Mouse (Mus musculus) adrenal gland, postnatal 25 days (tissue): ENCODE data around the gene Cacna2d4. TPM values are rescaled to one million over a fixed set of nuclear protein-coding genes. Genes with fewer than 3 reads are reported as not detected.
"Not testable (repeated sequence)": the region's sequence is repeated elsewhere in the genome, so short reads cannot be mapped to it uniquely, and the experiment has no call there.

Experiments
- DNase-seq: peaks from one replicate; pipeline ENCODE4 v3.0.0; 2021; ENCODE audit warnings: mixed read lengths
- total RNA-seq: library from RNA; stranded (reverse); gene quantifications from 2 replicates; pipeline ENCODE4 v1.2.3, GENCODE M21; 2021

The Cacna2d4 gene
- total RNA-seq, 1 experiment from 2014 or later = not detected

DNA sequence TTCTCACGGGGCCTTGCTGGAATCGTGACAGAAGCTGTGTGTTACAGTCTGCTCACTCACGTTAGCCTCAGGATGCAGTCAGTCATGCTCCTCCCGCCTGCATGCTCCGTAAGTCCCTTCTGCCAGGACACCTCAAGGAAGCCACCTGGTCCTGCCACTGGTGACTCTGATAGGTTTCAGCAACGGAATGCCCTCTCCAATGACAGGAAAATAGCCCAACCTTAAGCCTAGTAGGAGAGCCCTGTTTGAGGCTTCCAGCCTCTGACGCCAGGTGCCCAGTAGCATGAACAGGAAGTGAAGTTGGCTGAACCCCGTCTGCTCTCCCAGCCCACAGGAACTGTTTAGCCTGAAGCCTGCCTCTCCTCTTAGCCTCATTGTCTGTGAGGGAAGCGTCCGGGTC lies 109.9 kb downstream of the Cacna2d4 start:
- no peak for DNase-seq

DNA sequence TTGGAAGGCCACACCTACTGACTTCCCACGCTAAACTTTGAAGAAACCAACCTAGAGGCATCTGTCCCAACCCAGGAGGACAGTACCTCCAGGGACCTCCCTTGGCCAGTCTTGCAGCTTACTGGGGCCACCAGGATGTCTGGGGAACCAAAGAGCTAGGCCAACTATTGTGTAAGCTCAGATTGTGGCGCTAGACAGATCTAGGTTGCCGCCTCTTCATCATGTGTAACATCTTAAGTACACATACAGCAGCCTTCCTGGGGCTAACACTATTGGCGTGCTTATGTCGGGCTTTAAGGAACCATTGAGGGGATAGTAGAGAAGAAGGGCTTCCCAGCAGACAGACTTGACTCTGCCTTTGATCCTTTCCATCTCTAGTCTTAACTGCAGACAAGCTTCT lies 111.5 kb downstream of the Cacna2d4 start:
- no peak for DNase-seq

DNA sequence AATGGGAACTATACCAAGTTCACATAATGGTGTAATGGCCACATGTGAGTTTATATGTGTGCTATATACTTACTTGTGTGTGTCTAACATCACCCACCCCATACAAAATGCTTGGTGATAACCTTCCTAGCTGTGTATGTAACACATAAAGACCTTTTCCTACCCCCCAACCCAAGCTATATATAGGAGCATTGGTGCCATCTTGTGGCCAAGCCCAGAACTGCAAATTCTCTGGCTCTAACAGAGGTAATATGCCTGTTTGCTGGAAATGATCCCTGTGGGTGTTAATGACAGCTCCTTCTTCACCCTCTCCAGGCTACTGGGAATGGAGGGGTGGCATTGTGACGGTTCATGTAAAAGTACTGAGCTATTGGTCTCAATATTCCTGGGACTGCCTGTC lies 111.9 kb downstream of the Cacna2d4 start:
- peak; percentile 80 for DNase-seq

DNA sequence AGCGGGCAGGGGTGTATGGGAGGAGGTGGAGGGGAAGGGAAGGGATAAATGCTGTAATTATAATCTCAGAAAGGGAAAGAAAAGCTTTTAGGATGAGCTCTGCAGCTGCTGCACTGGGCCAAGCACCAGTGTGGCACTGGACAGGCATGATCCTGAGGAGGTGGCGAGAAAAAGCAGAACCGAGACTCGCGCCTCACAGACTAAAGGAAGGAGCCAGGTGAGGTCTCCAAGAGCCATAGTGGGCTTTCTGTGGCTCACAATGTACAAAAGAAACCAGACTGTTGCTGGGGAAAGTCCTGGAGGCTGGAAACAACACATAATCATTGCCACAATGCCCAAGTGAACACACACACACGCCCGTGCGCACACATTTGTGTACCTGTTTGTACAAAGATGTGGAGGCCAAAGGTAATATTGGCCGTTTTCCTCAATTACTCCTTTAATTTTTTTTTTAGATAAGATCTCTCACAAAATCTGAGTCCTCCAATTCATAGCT lies 114.4 kb downstream of the Cacna2d4 start:
- DNase-seq = no peak

DNA sequence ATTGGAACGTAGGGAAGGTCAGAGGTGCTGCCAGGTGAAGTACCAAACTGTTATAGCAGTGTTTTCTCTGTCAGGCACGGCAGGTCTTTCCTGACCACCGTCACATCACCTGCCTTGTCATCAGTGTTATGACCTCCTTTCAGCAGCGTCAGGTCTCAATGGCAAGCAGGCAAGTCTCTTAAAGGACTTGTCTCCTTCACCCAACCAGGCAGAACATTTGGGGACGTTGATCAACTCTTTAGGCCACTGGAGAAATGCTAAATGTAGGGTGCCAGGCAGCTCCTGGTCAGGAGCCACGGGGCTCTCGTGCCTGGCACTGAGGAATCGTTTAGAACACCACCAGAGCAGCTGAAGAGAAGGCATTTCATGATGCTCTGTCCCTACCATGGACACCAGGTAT lies 115.3 kb downstream of the Cacna2d4 start:
- DNase-seq = no peak

DNA sequence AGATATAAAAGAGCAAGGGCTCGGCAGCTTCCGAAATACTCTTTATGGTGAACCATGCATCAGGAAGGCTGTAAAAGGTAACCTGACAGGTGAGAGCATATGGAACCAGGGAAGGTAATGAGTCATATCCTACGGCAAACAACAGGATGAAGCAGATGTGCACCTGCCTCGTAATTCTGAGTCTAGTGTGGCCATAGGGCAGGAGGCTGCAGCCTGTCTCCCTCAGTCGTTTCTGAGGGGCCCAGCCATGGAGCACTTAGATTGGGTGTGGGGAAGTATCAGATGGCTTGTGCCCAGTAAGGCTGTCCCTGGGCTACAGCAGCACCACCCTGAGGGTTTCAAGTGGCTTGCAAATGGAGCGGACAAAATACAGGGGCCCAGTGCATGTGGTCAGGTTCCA lies 116.2 kb downstream of the Cacna2d4 start:
- DNase-seq = no peak

DNA sequence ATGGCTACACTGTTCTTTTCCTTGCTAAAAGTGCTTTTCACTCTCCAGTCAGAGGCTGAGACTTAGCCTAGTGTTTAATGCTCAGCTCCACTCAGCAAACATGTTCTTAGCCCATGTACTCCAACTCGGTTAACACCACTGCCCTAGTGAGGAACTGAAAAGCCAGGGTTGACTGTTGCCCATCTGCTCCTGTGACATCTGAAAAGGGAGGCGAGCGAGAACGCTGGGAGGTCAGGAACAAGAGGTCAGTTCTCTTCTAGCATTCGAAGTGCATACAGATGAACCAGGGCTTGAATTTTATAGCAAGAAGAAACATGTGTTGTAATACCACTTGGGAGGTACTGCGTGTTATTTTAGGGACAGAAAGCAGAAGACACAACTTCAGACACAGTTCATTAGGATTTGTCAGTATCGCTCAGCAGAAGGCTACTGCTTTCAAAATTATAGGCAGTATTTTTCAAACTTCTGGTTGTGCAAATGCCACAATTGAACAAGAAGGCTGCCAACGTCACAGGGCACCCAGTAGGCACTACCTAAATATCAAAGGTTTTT lies 121.8 kb downstream of the Cacna2d4 start:
- no peak for DNase-seq

DNA sequence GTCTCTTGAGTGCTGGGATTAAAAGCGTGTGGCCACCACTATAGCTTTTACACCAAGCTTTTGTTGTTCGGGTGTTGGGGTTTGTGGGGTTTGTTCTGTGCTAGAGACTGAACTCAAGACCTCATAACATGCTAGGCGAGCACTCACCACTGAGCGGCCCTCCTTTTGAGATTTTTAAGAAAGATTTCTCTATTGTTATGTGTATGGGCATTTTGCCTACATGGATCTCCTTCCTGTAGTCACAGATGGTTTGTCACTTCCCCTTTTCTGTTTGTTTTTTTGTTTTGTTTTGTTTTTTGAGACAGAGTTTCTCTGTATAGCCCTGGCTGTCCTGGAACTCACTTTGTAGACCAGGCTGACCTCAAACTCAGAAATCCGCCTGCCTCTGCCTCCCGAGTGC lies 123.9 kb downstream of the Cacna2d4 start:
- DNase-seq = not testable (repeated sequence)

DNA sequence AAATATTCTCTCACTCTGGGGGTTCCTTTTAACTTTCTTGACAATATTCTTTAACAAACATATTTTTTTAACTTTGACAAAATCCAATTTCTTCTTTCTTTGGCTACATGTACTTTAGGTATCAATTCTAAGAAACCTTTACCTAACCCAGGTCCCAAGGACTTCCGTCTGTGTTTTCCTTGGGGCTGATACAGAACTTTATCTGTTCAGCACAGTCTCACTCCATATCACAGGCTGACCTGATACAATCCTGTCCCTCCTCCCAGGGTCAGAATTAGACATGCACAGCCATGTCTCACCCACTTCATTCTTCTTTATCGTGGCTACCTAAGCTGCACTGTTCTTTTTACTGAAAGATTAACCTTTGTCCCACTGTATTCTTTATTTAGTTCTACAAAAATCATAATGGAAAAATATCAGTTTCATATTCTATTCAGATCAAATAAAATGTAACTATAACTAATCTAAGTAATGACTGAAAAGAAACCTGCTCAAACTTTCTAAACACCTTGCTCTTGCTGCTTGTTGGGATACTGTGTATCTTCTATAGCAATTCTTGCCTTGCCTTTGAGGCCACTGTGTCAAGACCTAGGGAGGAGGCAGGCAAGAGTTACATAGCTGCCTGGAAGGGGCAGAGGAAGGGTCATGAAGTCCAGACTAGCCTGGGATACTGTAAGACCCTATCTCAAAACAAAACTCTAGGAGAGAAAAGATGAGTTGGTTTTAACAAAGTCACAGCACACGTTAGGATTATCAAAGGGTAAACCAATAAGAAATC lies 124.8 kb downstream of the Cacna2d4 start:
- DNase-seq = no peak

DNA sequence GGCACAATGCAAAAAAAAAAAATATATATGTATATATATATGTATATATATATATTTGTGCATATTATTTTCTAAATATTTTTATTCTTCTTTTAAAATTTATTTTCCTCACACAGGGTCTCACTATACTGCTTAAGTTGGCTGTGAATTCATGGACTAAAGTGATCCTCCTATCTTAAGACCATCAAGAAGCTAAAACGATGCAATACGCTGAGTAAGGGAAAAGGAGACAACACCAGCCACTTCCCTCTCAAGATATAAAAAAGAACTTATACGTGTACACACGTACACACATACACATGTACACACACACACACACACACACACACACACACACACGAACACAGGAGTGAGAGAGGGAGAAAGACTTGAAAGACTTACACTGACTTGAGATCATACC lies 127.3 kb downstream of the Cacna2d4 start:
- DNase-seq = no peak

DNA sequence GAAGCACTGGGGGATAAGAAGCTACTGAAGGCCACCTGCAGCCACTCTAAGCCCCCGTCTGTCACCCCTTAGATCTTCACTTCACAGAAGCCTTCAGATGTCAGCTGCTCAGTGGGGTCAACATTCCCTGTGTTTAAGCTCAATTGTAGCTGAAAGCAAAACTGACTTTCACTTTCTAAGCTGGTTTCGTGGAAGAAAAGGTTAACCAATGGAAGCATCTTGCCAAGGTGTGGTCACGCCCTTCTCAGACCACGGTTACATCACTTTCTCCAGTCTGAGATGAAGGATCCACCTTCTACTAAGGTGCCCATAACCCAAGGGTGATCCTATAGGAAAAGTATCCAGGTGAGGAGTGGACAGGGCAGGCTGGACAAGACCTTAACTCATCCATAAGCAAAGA lies 130.5 kb downstream of the Cacna2d4 start:
- not testable (repeated sequence) for DNase-seq

DNA sequence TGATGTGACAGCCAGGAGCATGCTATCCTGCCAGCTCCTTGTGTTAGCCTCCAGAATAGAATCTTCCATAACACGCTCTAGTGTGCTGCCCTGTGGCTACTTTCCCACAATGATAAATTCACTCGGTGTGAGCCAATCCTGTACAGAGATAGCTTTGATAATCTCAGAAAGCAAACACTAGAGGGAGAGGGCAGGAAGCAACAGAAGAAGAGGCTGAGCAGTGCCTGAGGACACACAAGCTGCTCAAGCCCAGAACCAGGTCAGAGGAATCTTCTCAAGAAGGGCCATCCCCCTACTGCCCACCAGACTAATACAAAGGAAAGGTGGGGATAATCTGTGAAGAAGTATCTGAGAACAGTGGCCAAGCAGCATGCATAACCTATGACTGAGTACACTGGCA lies 131.1 kb downstream of the Cacna2d4 start:
- no peak for DNase-seq

DNA sequence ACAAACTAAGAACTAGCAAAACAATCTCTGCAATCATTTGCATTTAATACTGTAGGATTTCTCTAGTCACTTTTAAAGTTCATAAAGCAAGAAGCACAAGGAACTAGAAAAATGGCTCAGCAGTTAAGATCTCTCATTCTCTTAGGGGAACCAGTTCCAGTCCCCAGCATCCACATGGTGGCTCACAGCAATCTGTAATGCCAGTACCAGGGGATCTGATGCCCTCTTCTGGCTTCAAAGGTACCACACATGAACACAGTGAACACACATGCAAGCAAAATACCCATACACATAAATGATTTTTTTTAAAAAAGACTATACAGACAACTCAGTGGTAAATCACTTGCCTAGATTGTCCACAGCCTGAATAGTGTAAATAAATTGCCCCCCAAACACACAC lies 135.3 kb downstream of the Cacna2d4 start:
- no peak for DNase-seq

DNA sequence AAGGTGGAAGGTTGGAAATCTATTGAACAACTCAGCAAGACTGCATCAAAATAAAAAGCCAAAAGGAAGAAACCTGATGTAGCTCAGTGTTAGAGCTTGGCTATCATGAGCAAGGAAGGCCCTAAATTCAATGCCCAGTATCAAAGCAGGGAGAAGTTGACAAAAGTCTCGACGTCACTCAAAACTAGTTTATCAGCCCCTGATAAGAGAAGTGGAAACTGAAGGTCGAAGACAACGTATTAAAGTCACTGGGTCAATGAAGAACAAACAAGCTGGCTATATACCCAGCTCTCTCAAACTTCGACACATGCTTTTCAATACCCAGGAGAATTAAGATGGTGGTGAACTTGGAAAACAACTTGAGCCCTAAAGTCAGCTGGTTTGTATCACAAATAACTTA lies 135.9 kb downstream of the Cacna2d4 start:
- no peak for DNase-seq

DNA sequence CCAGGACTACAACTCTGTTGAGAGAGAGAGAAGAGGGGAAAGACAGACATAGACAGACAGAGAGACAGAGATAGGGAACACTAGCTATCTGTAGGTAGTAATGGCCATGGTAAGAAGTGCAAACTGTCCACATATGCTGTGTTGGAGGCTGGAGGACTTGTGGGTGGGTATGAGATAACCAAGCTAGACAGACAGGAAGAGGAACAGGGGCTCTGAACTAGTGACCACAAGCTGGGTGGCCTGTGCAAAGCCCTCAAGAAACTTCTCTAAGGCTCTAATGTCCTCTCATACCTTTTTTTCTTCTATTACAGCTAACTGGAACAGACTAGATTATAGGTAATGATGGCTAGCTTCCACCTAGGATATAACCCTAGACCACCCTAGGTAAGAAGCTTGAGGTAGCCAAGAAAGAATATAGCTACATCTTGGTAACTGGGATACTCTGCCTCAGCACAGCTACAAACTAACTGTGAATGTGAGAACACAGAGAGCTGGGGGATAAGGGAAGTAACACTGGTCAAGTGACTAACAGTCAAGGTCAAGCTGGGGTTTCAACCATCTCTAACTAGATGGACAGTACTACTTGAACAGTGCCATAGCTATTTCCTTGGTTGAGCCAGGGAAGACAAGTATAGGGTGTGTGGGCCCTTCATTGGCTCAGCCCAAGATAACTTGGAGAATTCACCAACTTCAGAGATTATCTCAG lies 136.8 kb downstream of the Cacna2d4 start:
- DNase-seq = no peak

DNA sequence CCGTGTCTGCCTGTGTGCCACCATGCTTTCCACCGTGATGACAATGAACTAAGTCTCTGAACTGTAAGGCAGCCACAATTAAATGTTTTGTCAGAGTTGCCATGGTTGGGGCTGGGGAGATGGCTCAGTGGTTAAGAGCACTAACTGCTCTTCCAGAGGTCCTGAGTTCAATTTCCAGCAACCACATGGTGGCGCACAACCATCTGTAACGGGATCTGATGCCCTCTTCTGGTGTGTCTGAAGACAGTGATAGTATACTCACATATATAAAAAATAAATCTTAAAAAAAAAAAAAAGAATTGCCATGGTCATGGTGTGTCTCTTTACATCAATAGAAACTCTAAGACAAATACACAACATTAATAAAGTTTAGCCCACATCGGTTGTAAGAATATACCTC lies 138.7 kb downstream of the Cacna2d4 start:
- no peak for DNase-seq

DNA sequence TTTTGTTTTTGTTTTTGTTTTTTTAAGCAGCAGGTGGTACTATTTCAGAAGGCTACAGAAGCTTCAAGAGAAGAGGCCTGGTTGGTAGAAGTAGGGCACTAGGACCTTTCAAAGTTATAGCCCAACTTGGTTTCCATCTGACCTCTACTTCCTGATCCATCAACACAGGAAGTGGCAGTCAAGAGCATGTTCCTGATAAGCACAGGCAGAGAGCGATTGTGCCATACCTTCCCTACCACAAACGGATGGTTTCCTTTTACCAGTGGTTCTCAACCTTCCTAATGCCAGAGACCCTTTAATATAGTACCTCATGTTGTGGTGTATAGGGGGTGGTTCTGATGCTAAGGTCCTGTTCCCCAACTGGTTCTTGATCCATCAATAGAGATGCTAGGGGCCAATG lies 141.3 kb downstream of the Cacna2d4 start:
- DNase-seq = no peak

DNA sequence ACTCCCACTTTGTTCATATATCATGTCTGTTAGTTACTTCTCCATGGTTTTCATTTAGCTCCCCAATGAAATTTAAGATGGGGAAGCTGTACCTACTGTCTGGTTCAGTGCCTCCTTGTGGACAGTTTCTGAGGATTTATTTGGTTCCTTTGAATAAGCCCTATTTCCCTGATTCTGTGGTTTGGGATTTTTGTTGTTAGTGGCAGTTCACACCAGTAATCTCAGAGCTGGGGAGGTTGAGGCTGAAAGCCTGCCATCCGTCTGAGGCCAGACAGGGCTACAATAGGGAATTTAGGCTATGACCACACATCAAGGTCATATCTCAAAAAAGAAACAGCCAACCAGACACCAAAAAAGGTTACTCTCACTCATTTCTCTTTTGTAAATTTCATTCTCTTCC lies 142.3 kb downstream of the Cacna2d4 start:
- DNase-seq = no peak

DNA sequence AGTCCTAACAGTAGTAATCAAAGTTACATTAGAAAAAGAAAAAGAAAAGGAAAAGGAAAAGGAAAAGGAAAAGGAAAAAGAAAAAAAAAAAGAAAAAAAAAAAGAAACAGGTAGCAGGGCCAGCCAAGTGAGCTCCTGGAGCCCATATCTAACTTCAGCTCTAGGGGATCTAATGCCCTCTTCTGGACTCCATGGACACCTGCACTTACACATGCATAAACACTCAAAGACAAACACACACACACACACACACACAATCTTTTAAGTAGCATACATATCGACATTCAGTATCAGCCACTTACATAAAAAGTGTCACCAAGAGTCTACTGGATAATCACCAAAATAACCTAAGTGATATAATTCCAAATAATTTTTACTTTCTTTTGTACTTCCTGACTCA lies 149.3 kb downstream of the Cacna2d4 start:
- DNase-seq = no peak

DNA sequence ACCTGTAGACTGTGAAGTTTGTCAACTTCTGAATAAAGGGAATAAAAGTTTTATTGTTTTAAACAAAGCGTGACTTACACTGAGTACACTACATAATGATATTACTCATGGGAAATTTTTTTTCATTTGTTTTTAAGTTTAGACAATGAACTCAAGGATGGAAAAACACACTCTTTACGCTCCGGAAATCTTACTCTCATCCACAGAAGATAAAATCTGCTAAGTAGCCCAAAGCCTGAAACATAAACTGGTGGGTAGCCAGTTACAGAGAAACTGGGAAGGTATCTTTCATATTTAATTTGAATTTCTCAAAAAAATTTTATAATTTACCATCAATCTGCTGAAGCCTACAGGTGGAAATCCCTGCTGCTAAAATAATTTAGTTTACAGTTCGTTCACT lies 150.1 kb downstream of the Cacna2d4 start:
- no peak for DNase-seq

DNA sequence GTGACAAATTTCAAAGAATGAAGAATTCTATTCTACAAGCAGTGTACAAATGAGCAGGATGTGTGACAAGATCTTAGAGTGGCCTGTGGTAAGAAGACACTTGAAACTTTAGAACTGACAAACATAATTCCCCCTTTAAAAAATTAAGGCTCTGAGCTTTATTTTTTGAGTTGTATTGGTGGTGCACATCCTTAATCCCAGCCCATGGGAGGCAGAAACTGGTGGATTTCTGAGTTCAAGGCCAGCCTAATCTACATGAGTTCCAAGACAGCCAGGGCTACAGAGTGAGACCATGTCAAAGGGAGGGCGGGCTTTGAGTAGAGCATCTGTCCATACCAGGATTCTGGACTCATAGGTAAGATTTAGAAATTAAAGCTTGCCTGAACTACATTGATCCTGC lies 150.5 kb downstream of the Cacna2d4 start:
- DNase-seq = no peak

DNA sequence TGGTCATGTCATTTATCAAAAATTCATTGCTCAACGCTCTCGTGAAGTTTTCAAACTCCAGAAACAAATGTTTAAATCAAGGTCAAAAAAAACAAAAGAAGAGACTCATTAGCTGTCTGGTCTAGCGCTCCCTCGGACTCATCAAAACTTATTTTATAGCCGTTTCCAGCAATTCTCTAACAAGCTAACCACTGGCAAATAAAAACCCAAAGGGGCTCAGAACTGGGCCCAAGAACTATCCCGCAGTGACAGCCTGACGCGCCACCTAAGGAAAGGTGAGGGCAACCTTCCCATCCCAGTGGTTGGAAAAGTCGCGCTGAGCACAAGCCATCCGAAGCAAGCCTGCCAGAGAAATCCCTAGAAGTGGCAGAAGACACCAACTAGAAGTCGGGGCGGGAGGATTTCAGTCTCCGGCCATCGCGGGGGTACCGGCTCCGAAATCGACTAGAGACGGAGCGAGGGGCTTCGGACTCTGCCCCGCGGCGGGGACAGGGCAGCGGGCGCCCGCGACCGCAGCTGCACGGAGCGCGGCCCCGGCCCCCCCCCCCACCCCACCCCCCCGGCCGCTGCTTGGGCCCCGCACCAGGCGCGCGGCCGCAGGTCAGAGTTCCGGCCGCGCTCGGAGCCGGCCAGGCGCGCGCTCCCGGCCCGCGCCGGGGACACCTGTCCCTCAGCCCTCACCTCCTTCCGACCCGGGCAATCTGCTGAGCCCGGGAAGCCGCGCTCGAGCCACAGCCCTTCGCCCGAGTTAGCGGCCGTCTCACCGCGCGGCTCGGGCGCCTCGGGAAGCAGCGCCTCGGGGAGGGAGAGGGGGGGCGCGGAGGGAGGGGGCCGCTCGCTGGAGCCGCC lies 151.7 kb downstream of the Cacna2d4 start:
- peak; percentile 19 for DNase-seq

DNA sequence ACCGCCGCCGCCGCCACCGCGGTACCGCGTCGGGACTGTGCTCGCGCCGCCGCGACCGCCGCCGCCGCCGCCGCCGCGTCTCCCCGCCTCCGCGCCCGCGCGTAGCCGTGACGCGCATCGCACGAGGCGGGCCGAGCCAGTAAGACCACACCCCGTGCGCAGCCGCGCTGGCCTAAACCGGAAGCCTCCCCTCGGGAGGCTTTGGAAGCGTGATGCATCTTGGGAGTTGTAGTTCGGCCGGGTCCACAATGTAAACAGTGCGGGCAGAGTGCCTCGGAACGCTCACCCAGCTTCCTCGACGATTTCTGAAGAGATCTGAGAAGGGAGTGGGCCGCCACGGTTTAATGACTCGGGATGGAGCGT lies 152.3 kb downstream of the Cacna2d4 start:
- DNase-seq = peak; percentile 94
